Mouse (Mus musculus): Measurements from ENCODE around the gene Mtif3. TPM values are rescaled to one million over a fixed set of nuclear protein-coding genes. Genes with fewer than 3 reads are reported as not detected.
"Not testable (repeated sequence)": the region's sequence is repeated elsewhere in the genome, so short reads cannot be mapped to it uniquely, and the experiment has no call there.

Gene Mtif3
- polyA plus RNA-seq, 1 experiment from 2014 or later, result 27.8 TPM

GRCm38 (mm10) chr5:146926673-146927072 is 36.9 kb downstream of the Mtif3 start:
- Histone ChIP-seq H3K36me3 (no peaks in the 10 kb centered on the region), H3K4me3 (replicated peaks) (no peak overlapping the region), H3K4me1 (replicated peaks) (no peaks in the 10 kb centered on the region), H3K27me3 (replicated peaks) (no peaks in the 10 kb centered on the region), H3K9me3 (no peaks in the 10 kb centered on the region), H3K4me2 (replicated peaks) (no peak overlapping the region), H3K27ac (no peak overlapping the region), H3K9ac (no peak overlapping the region)
- 86% methylated on average over 5 of the region's 5 CpGs for WGBS
- no peak for ATAC-seq

GRCm38 (mm10) chr5:146923547-146923946 is 40.1 kb downstream of the Mtif3 start:
- Histone ChIP-seq H3K4me2 (replicated peaks) (no peak overlapping the region), H3K27ac (no peak overlapping the region), H3K9ac (no peak overlapping the region), H3K9me3 (no peaks in the 10 kb centered on the region), H3K4me1 (replicated peaks) (0 out of 2 replicates have a peak, but pooled peaks cover 6% of the 10 kb centered on the region), H3K27me3 (replicated peaks) (no peaks in the 10 kb centered on the region), H3K4me3 (replicated peaks) (no peak overlapping the region), H3K36me3 (no peaks in the 10 kb centered on the region)
- ATAC-seq, result no peak
- WGBS, result 49% methylated on average over 5 of the region's 5 CpGs

GRCm38 (mm10) chr5:146921224-146921623 is 42.4 kb downstream of the Mtif3 start:
- Histone ChIP-seq H3K27ac (no peak overlapping the region), H3K4me3 (replicated peaks) (no peak overlapping the region), H3K9ac (no peak overlapping the region), H3K27me3 (replicated peaks) (no peaks in the 10 kb centered on the region), H3K36me3 (no peaks in the 10 kb centered on the region), H3K4me2 (replicated peaks) (no peak overlapping the region), H3K9me3 (no peaks in the 10 kb centered on the region), H3K4me1 (replicated peaks) (0 out of 2 replicates have a peak, but pooled peaks cover 6% of the 10 kb centered on the region)
- WGBS, result 52% methylated on average over 8 of the region's 8 CpGs
- ATAC-seq, result no peak

GRCm38 (mm10) chr5:146920314-146921161 is 43.1 kb downstream of the Mtif3 start:
- Histone ChIP-seq H3K9ac (no peak overlapping the region), H3K4me1 (replicated peaks) (0 out of 2 replicates have a peak, but pooled peaks cover 6% of the 10 kb centered on the region), H3K4me3 (replicated peaks) (peak overlapping the region; percentile 22), H3K27ac (no peak overlapping the region), H3K27me3 (replicated peaks) (no peaks in the 10 kb centered on the region), H3K4me2 (replicated peaks) (peak overlapping the region; percentile 64), H3K9me3 (no peaks in the 10 kb centered on the region), H3K36me3 (no peaks in the 10 kb centered on the region)
- WGBS, result 3% methylated on average over 27 of the region's 27 CpGs
- ATAC-seq, result peak; percentile 57

- H3K4me2 ChIP-seq (replicated peaks), result peak overlapping the region; percentile 64
- 0 out of 2 replicates have a peak, but pooled peaks cover 6% of the 10 kb centered on the region for H3K4me1 ChIP-seq (replicated peaks)
- no peak overlapping the region for H3K27ac ChIP-seq
- H3K4me3 ChIP-seq (replicated peaks), result peak overlapping the region; percentile 22
- no peaks in the 10 kb centered on the region for H3K27me3 ChIP-seq (replicated peaks)
- no peaks in the 10 kb centered on the region for H3K36me3 ChIP-seq
- WGBS, result 18% methylated on average over 6 of the region's 6 CpGs
- no peak; the same call in 1 of the 2 replicates for ATAC-seq
- no peaks in the 10 kb centered on the region for H3K9me3 ChIP-seq
- H3K9ac ChIP-seq, result no peak overlapping the region
Measured at GRCm38 (mm10) chr5:146919874-146920273, 43.7 kb downstream of the Mtif3 start.

- not testable (repeated sequence) for H3K9ac ChIP-seq; H3K36me3 ChIP-seq; H3K27me3 ChIP-seq (replicated peaks); H3K4me2 ChIP-seq (replicated peaks); H3K4me3 ChIP-seq (replicated peaks); ATAC-seq; H3K27ac ChIP-seq; H3K9me3 ChIP-seq
- H3K4me1 ChIP-seq (replicated peaks), result 0 out of 2 replicates have a peak, but pooled peaks cover 13% of the 10 kb centered on the region
- WGBS, result 82% methylated on average over 6 of the region's 6 CpGs
Measured at GRCm38 (mm10) chr5:146917357-146917756, 46.2 kb downstream of the Mtif3 start.

- WGBS, result 31% methylated on average over 6 of the region's 6 CpGs
- Histone ChIP-seq H3K27ac (no peak overlapping the region), H3K36me3 (no peaks in the 10 kb centered on the region), H3K9ac (no peak overlapping the region), H3K9me3 (no peaks in the 10 kb centered on the region), H3K4me2 (replicated peaks) (no peak overlapping the region), H3K27me3 (replicated peaks) (no peaks in the 10 kb centered on the region), H3K4me3 (replicated peaks) (no peak overlapping the region), H3K4me1 (replicated peaks) (0 out of 2 replicates have a peak, but pooled peaks cover 13% of the 10 kb centered on the region)
- ATAC-seq, result no peak
Measured at GRCm38 (mm10) chr5:146916806-146917205, 46.8 kb downstream of the Mtif3 start.

GRCm38 (mm10) chr5:146916273-146916672 is 47.3 kb downstream of the Mtif3 start:
- Histone ChIP-seq H3K9me3 (no peaks in the 10 kb centered on the region), H3K36me3 (no peaks in the 10 kb centered on the region), H3K27ac (no peak overlapping the region), H3K9ac (no peak overlapping the region), H3K27me3 (replicated peaks) (no peaks in the 10 kb centered on the region), H3K4me3 (replicated peaks) (no peak overlapping the region), H3K4me2 (replicated peaks) (no peak overlapping the region), H3K4me1 (replicated peaks) (0 out of 2 replicates have a peak, but pooled peaks cover 13% of the 10 kb centered on the region)
- WGBS, result 71% methylated on average over 8 of the region's 8 CpGs
- ATAC-seq, result no peak

GRCm38 (mm10) chr5:146914088-146914766 is 49.4 kb downstream of the Mtif3 start:
- Histone ChIP-seq H3K27ac (no peak overlapping the region), H3K4me3 (replicated peaks) (no peak overlapping the region), H3K9me3 (no peaks in the 10 kb centered on the region), H3K36me3 (no peaks in the 10 kb centered on the region), H3K4me1 (replicated peaks) (0 out of 2 replicates have a peak, but pooled peaks cover 7% of the 10 kb centered on the region), H3K4me2 (replicated peaks) (no peak overlapping the region), H3K27me3 (replicated peaks) (no peaks in the 10 kb centered on the region), H3K9ac (no peak overlapping the region)
- 25% methylated on average over 9 of the region's 9 CpGs for WGBS
- peak; percentile 85 for ATAC-seq

- Histone ChIP-seq H3K4me1 (replicated peaks) (0 out of 2 replicates have a peak, but pooled peaks cover 7% of the 10 kb centered on the region), H3K9ac (no peak overlapping the region), H3K9me3 (no peaks in the 10 kb centered on the region), H3K4me2 (replicated peaks) (no peak overlapping the region), H3K27me3 (replicated peaks) (no peaks in the 10 kb centered on the region), H3K4me3 (replicated peaks) (no peak overlapping the region), H3K27ac (no peak overlapping the region), H3K36me3 (no peaks in the 10 kb centered on the region)
- ATAC-seq, result no peak
- 79% methylated on average over 7 of the region's 7 CpGs for WGBS
Measured at GRCm38 (mm10) chr5:146913355-146913754, 50.2 kb downstream of the Mtif3 start.

GRCm38 (mm10) chr5:146912206-146912605 is 51.4 kb downstream of the Mtif3 start:
- Histone ChIP-seq H3K9me3 (no peaks in the 10 kb centered on the region), H3K4me1 (replicated peaks) (peaks cover 7% of the 10 kb centered on the region; the same call in 1 of the 2 replicates), H3K4me2 (replicated peaks) (no peak overlapping the region), H3K9ac (no peak overlapping the region), H3K36me3 (no peaks in the 10 kb centered on the region), H3K27ac (no peak overlapping the region), H3K4me3 (replicated peaks) (no peak overlapping the region), H3K27me3 (replicated peaks) (no peaks in the 10 kb centered on the region)
- 6% methylated on average over 9 of the region's 9 CpGs for WGBS
- peak; percentile 65 for ATAC-seq

- H3K4me1 ChIP-seq (replicated peaks), result peaks cover under 1% of the 10 kb centered on the region; the same call in 1 of the 2 replicates
- no peaks in the 10 kb centered on the region for H3K36me3 ChIP-seq
- no peaks in the 10 kb centered on the region for H3K27me3 ChIP-seq (replicated peaks)
- no peak overlapping the region for H3K4me2 ChIP-seq (replicated peaks)
- H3K4me3 ChIP-seq (replicated peaks), result no peak overlapping the region
- H3K27ac ChIP-seq, result no peak overlapping the region
- no peak for ATAC-seq
- no peaks in the 10 kb centered on the region for H3K9me3 ChIP-seq
- WGBS, result 46% methylated on average over 11 of the region's 11 CpGs
- no peak overlapping the region for H3K9ac ChIP-seq
Measured at GRCm38 (mm10) chr5:146908629-146909028, 55.0 kb downstream of the Mtif3 start.
